Mouse (Mus musculus): ENCODE measurements around the gene Ttc27. TPM values are rescaled to one million over a fixed set of nuclear protein-coding genes. Genes with fewer than 3 reads are reported as not detected.

Ttc27 gene
- polyA plus RNA-seq, 2 experiments = 8.3 to 13.5 TPM

DNA sequence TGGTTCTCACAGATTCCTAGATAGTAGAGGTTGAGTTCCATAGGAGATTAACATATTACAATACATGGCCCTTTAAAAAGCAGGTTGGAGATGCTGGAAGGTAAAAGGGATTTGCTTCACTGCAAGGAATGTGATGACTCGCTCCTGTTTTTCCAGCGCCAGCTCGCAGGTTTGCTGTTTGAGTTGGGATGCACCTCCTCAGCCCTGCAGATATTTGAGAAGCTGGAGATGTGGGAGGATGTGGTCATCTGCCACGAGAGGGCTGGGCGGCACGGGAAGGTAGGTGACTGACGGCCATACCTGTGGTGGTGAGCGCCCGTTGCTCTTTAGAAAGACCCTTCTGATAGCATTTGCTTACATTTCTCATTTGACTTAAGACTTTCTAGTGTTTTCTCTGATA, 63.1 kb downstream of the Ttc27 start:
- Histone ChIP-seq H3K9ac (replicated peaks) (no peak overlapping the region), H3K27ac (no peak overlapping the region), H3K9me3 (ENCODE audit: control insufficient read depth, low read length) (no peaks in the 10 kb centered on the region), H3K4me2 (ENCODE audit: low read depth) (no peak overlapping the region), H3K4me3 (ENCODE audit: insufficient read depth in 1 of 2, low read depth in 2 of 2, low read length in 2 of 2) (no peak overlapping the region), H3K36me3 (replicated peaks; ENCODE audit: control insufficient read depth, insufficient read depth, low read depth) (no peaks in the 10 kb centered on the region), H3K4me1 (replicated peaks; ENCODE audit: control insufficient read depth in 2 of 2, insufficient read depth in 2 of 2, low read length in 1 of 2) (no peaks in the 10 kb centered on the region), H3K27me3 (ENCODE audit: control insufficient read depth, insufficient read depth, low read length) (no peaks in the 10 kb centered on the region)
- TF ChIP-seq CTCF (IDR thresholded peaks at IDR 0.05; ENCODE audit: low read depth) (no peak), EP300 (IDR thresholded peaks at IDR 0.05; ENCODE audit: low read depth) (no peak)
- ATAC-seq (ENCODE audit: insufficient read depth) = no peak
- 83% methylated on average over 9 of the region's 9 CpGs for WGBS (ENCODE audit: insufficient replicate concordance)
- DNase-seq (ENCODE audit: low read depth in 3 of 3, low spot score in 3 of 3) = no peak

GRCm38 (mm10) chr17:74781911-74782310, 64.4 kb downstream of the Ttc27 start:
- no peak overlapping the region for H3K27ac ChIP-seq
- no peaks in the 10 kb centered on the region for H3K9me3 ChIP-seq (ENCODE audit: control insufficient read depth, low read length)
- H3K36me3 ChIP-seq (replicated peaks; ENCODE audit: control insufficient read depth, insufficient read depth, low read depth) = no peaks in the 10 kb centered on the region
- H3K4me2 ChIP-seq (ENCODE audit: low read depth) = no peak overlapping the region
- no peaks in the 10 kb centered on the region for H3K4me1 ChIP-seq (replicated peaks; ENCODE audit: control insufficient read depth in 2 of 2, insufficient read depth in 2 of 2, low read length in 1 of 2)
- DNase-seq (ENCODE audit: low read depth in 3 of 3, low spot score in 3 of 3) (no peak), ATAC-seq (ENCODE audit: insufficient read depth) (no peak)
- H3K27me3 ChIP-seq (ENCODE audit: control insufficient read depth, insufficient read depth, low read length) = no peaks in the 10 kb centered on the region
- H3K9ac ChIP-seq (replicated peaks) = no peak overlapping the region
- no peak for TF ChIP-seq CTCF (IDR thresholded peaks at IDR 0.05; ENCODE audit: low read depth)
- no peak for TF ChIP-seq EP300 (IDR thresholded peaks at IDR 0.05; ENCODE audit: low read depth)
- H3K4me3 ChIP-seq (ENCODE audit: insufficient read depth in 1 of 2, low read depth in 2 of 2, low read length in 2 of 2) = no peak overlapping the region

- TF ChIP-seq CTCF (IDR thresholded peaks at IDR 0.05; ENCODE audit: low read depth) (no peak), EP300 (IDR thresholded peaks at IDR 0.05; ENCODE audit: low read depth) (no peak)
- no peaks in the 10 kb centered on the region for H3K4me1 ChIP-seq (replicated peaks; ENCODE audit: control insufficient read depth in 2 of 2, insufficient read depth in 2 of 2, low read length in 1 of 2)
- no peaks in the 10 kb centered on the region for H3K9me3 ChIP-seq (ENCODE audit: control insufficient read depth, low read length)
- WGBS (ENCODE audit: insufficient replicate concordance) = 39% methylated on average over 5 of the region's 5 CpGs
- no peak overlapping the region for H3K9ac ChIP-seq (replicated peaks)
- no peaks in the 10 kb centered on the region for H3K36me3 ChIP-seq (replicated peaks; ENCODE audit: control insufficient read depth, insufficient read depth, low read depth)
- no peak overlapping the region for H3K4me2 ChIP-seq (ENCODE audit: low read depth)
- no peak overlapping the region for H3K27ac ChIP-seq
- H3K4me3 ChIP-seq (ENCODE audit: insufficient read depth in 1 of 2, low read depth in 2 of 2, low read length in 2 of 2) = no peak overlapping the region
- H3K27me3 ChIP-seq (ENCODE audit: control insufficient read depth, insufficient read depth, low read length) = no peaks in the 10 kb centered on the region
- ATAC-seq (ENCODE audit: insufficient read depth) = no peak
- no peak for DNase-seq (ENCODE audit: low read depth in 3 of 3, low spot score in 3 of 3)
Observed at GRCm38 (mm10) chr17:74785586-74785985, 68.1 kb downstream of the Ttc27 start.

GRCm38 (mm10) chr17:74786198-74786734, 68.7 kb downstream of the Ttc27 start:
- DNase-seq (ENCODE audit: low read depth in 3 of 3, low spot score in 3 of 3) (no peak), ATAC-seq (ENCODE audit: insufficient read depth) (no peak)
- Histone ChIP-seq H3K4me3 (ENCODE audit: insufficient read depth in 1 of 2, low read depth in 2 of 2, low read length in 2 of 2) (no peak overlapping the region), H3K4me2 (ENCODE audit: low read depth) (no peak overlapping the region), H3K9ac (replicated peaks) (no peak overlapping the region), H3K27ac (no peak overlapping the region), H3K9me3 (ENCODE audit: control insufficient read depth, low read length) (no peaks in the 10 kb centered on the region), H3K36me3 (replicated peaks; ENCODE audit: control insufficient read depth, insufficient read depth, low read depth) (no peaks in the 10 kb centered on the region), H3K27me3 (ENCODE audit: control insufficient read depth, insufficient read depth, low read length) (no peaks in the 10 kb centered on the region), H3K4me1 (replicated peaks; ENCODE audit: control insufficient read depth in 2 of 2, insufficient read depth in 2 of 2, low read length in 1 of 2) (no peaks in the 10 kb centered on the region)
- no peak for TF ChIP-seq EP300 (IDR thresholded peaks at IDR 0.05; ENCODE audit: low read depth)
- TF ChIP-seq CTCF (IDR thresholded peaks at IDR 0.05; ENCODE audit: low read depth) = no peak
- WGBS (ENCODE audit: insufficient replicate concordance) = 74% methylated on average over 10 of the region's 10 CpGs

DNA sequence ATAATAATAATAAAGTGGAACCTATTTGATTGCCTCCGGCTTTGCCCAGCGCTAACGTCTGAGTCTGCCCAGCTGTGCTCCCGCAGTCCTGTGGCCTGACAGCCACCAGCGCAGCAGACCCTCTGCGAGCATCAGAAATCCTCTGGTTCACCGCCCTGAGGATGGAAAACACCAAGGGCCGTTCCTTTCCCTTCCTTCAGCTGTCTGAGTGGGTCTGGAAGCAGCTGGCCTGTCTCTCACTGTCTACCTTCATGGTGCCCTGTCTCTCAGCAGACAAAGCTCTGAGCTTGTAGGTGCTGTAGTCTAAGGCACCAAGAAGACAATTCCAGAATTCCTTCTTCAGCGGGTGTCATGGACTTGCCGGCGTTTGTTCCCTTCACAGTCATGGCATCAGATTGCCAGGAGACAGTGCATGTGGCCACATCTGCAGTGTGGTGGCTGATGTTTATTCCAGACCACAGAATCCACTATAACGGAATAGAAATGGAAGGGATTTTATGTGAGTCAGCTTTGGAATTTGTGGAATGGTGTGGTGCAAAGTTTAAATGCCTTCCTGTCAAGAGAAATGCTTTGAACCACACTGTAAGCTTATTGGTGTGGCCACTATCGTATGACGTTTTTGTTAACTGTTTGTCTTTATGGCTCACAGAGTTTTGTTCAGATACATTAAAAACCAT, 78.6 kb downstream of the Ttc27 start:
- H3K4me2 ChIP-seq (ENCODE audit: low read depth) = no peak overlapping the region
- ATAC-seq (ENCODE audit: insufficient read depth) = no peak
- DNase-seq (ENCODE audit: low read depth in 3 of 3, low spot score in 3 of 3) = no peak
- no peak overlapping the region for H3K27ac ChIP-seq
- H3K9ac ChIP-seq (replicated peaks) = no peak overlapping the region
- TF ChIP-seq EP300 (IDR thresholded peaks at IDR 0.05; ENCODE audit: low read depth) = no peak
- TF ChIP-seq CTCF (IDR thresholded peaks at IDR 0.05; ENCODE audit: low read depth) = no peak
- H3K4me1 ChIP-seq (replicated peaks; ENCODE audit: control insufficient read depth in 2 of 2, insufficient read depth in 2 of 2, low read length in 1 of 2) = no peaks in the 10 kb centered on the region
- 81% methylated on average over 14 of the region's 14 CpGs for WGBS (ENCODE audit: insufficient replicate concordance)
- no peaks in the 10 kb centered on the region for H3K9me3 ChIP-seq (ENCODE audit: control insufficient read depth, low read length)
- H3K4me3 ChIP-seq (ENCODE audit: insufficient read depth in 1 of 2, low read depth in 2 of 2, low read length in 2 of 2) = no peak overlapping the region
- H3K27me3 ChIP-seq (ENCODE audit: control insufficient read depth, insufficient read depth, low read length) = no peaks in the 10 kb centered on the region
- H3K36me3 ChIP-seq (replicated peaks; ENCODE audit: control insufficient read depth, insufficient read depth, low read depth) = no peaks in the 10 kb centered on the region

All from liver, embryonic 14.5 days (tissue).